In genomic region chr7:121563526-121563925, GRCm38 (mm10) we compare ENCODE assay signal across 8 mouse cellular contexts.
A peak's percentile ranks its signal among the peaks of the same experiment; 100 is the strongest.
DNase-seq lines count a peak whose midpoint lies in the region; ATAC-seq and TF ChIP-seq lines count a peak whose summit lies in the region.

No protein-coding gene starts in this region.

- DNase-seq in gastrocnemius, adult 2 months, result no peak
- DNase-seq in gastrocnemius, adult 8-10 months (ENCODE audit: low spot score in 2 of 2), result no peak
- peak; percentile 69 for DNase-seq in midbrain, postnatal 0 days (ENCODE audit: low spot score)
- DNase-seq in c-Kit-positive CD71-positive TER-119-positive erythroid progenitor cells, embryonic 14.5 days (ENCODE audit: low spot score), result peak; percentile 1
- peak; percentile 49 for DNase-seq in kidney, postnatal 10 days
- DNase-seq in retina, embryonic 14.5 days (ENCODE audit: low spot score), result peak; percentile 79

- intact Hi-C loops in gastrocnemius, adult 2 months (cut with DNase I), result no loop called here

- H3K27ac ChIP-seq in gastrocnemius, adult 2 months, result no peak overlapping the region
- H3K27ac ChIP-seq in midbrain, postnatal 0 days (ENCODE audit: low read depth, low read length), result no peak overlapping the region
- H3K27ac ChIP-seq in midbrain, embryonic 15.5 days, result no peak overlapping the region

- H3K36me3 ChIP-seq in midbrain, postnatal 0 days (ENCODE audit: insufficient read depth, low read length), result no peaks in the 10 kb centered on the region
- H3K36me3 ChIP-seq in midbrain, embryonic 15.5 days (replicated peaks), result no peaks in the 10 kb centered on the region

- WGBS in midbrain, postnatal 0 days, result 32% methylated on average over 5 of the region's 5 CpGs
- WGBS in midbrain, embryonic 15.5 days, result 39% methylated on average over 5 of the region's 5 CpGs

- no peaks in the 10 kb centered on the region for H3K4me1 ChIP-seq in midbrain, postnatal 0 days (ENCODE audit: insufficient read depth, low read length)
- H3K4me1 ChIP-seq in midbrain, embryonic 15.5 days, result no peaks in the 10 kb centered on the region

- ATAC-seq in midbrain, postnatal 0 days (ENCODE audit: low FRiP score), result no peak
- no peak for ATAC-seq in midbrain, embryonic 15.5 days (replicated peaks)
- ATAC-seq in inflammation-experienced regulatory T-cells, adult 6 months, result no peak

- no peak overlapping the region for H3K9ac ChIP-seq in midbrain, postnatal 0 days (replicated peaks; ENCODE audit: low read length, poor library complexity, severe bottlenecking)
- H3K9ac ChIP-seq in midbrain, embryonic 15.5 days, result no peak overlapping the region

- H3K27me3 ChIP-seq in midbrain, postnatal 0 days (ENCODE audit: insufficient read depth, low read length), result no peaks in the 10 kb centered on the region
- no peaks in the 10 kb centered on the region for H3K27me3 ChIP-seq in midbrain, embryonic 15.5 days (replicated peaks)

- no peak overlapping the region for H3K4me3 ChIP-seq in gastrocnemius, adult 2 months
- no peak overlapping the region for H3K4me3 ChIP-seq in midbrain, postnatal 0 days (ENCODE audit: low read depth, low read length)
- H3K4me3 ChIP-seq in midbrain, embryonic 15.5 days, result no peak overlapping the region

- no peaks in the 10 kb centered on the region for H3K9me3 ChIP-seq in midbrain, postnatal 0 days (ENCODE audit: low read length)
- H3K9me3 ChIP-seq in midbrain, embryonic 15.5 days, result no peaks in the 10 kb centered on the region

- TF ChIP-seq CTCF in gastrocnemius, adult 2 months (IDR thresholded peaks at IDR 0.05), result peak; percentile 41
- peak; percentile 83 for TF ChIP-seq CTCF in midbrain, postnatal 0 days (IDR thresholded peaks at IDR 0.05)

- H3K4me2 ChIP-seq in midbrain, postnatal 0 days (ENCODE audit: low read depth, low read length, poor library complexity, severe bottlenecking), result no peak overlapping the region
- H3K4me2 ChIP-seq in midbrain, embryonic 15.5 days, result no peak overlapping the region

Comparison
In these comparisons a context has a peak if more than half of its experiments do, and no peak if none do; other contexts are left out.
1. DNase-seq: peak in midbrain, postnatal 0 days (single experiment), c-Kit-positive CD71-positive TER-119-positive erythroid progenitor cells, embryonic 14.5 days (single experiment), kidney, postnatal 10 days (single experiment) and retina, embryonic 14.5 days (single experiment); none in gastrocnemius, adult 2 months (single experiment) and gastrocnemius, adult 8-10 months (0 of 2).